Comparison of ENCODE assay signal across 7 mouse cellular contexts in the genomic region with DNA sequence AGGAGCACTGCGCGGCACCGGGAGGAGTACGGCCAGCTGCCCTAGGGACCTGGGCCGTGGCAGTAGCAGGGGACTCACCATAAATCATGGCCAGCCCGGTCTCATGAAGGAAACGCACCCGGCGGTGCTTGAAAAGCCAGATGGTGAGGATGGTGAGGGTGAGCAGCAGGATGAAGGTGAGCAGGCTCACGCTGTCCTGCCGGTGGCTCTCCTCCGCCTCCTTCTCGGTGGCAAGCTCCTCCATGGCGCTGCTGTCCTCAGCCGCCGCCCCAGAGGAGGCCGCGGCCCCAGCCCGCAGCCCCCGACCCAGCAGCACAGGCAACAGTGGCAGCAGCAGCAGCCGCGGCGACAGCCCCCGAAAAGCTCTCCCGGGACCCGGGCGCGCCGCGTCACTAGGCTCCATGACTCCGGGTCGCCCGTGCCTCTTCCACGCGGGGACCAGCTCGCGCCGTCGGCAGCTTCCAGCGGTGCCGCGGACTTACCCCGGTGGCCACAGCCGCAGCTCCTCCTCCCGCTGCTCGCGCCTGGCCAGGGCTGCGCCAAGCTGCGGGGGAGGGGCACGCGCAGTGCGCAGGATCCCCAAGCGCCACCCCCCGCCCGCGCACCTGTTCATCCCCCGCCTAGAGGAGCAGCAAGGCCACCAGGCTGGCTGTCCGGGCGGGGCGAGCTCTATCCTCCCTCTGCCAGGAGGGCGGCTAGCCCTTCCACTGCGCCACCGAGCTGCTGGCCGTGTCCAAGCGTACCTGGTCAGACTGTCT. TPM values are rescaled to one million over a fixed set of nuclear protein-coding genes. Genes with fewer than 3 reads are reported as not detected.
A peak's percentile ranks its signal among the peaks of the same experiment; 100 is the strongest.
DNase-seq lines count a peak whose midpoint lies in the region; ATAC-seq and TF ChIP-seq lines count a peak whose summit lies in the region.

TSS of gene Slc9a7 (minus strand) at position 526 of the 758 bp plus-strand sequence.

- H3K4me3 ChIP-seq in bone marrow macrophage, adult 2 months (ENCODE audit: insufficient read depth, low read length), result peak within 1 kb of the TSS; percentile 86
- H3K4me3 ChIP-seq in forebrain, embryonic 10.5 days, result peak within 1 kb of the TSS; percentile 67
- H3K4me3 ChIP-seq in heart, embryonic 13.5 days, result peak within 1 kb of the TSS; percentile 69
- H3K4me3 ChIP-seq in kidney, postnatal 0 days (replicated peaks; ENCODE audit: low read depth, low read length), result peak within 1 kb of the TSS; percentile 49
- H3K4me3 ChIP-seq in liver, embryonic 11.5 days (ENCODE audit: low read depth, low read length), result peak within 1 kb of the TSS; percentile 53
- H3K4me3 ChIP-seq in myocyte, result no peak within 1 kb of the TSS

- H3K79me2 ChIP-seq in myocyte (ENCODE audit: control insufficient read depth, insufficient read depth), result no peaks in the 10 kb centered on the region

- TF ChIP-seq POLR2A in bone marrow macrophage, adult 2 months (IDR thresholded peaks at IDR 0.05; ENCODE audit: borderline replicate concordance, low read depth, low read length), result no peak
- TF ChIP-seq POLR2A in myocyte (IDR thresholded peaks at IDR 0.05; ENCODE audit: insufficient read length, low read depth), result no peak

- peaks cover 32% of the 10 kb centered on the region for H3K27me3 ChIP-seq in forebrain, embryonic 10.5 days (ENCODE audit: poor library complexity, severe bottlenecking)
- 0 out of 2 replicates have a peak, but pooled peaks cover 7% of the 10 kb centered on the region for H3K27me3 ChIP-seq in heart, embryonic 13.5 days (replicated peaks)
- no peaks in the 10 kb centered on the region for H3K27me3 ChIP-seq in kidney, postnatal 0 days (ENCODE audit: insufficient read depth, low read length)
- H3K27me3 ChIP-seq in liver, embryonic 11.5 days (replicated peaks; ENCODE audit: control insufficient read depth, insufficient read depth, low read length), result peaks cover 16% of the 10 kb centered on the region
- H3K27me3 ChIP-seq in myocyte (ENCODE audit: control insufficient read depth, insufficient read depth, insufficient read length), result peaks cover 8% of the 10 kb centered on the region

- H3K9ac ChIP-seq in heart, embryonic 13.5 days, result peak within 1 kb of the TSS; percentile 82
- peak within 1 kb of the TSS; percentile 37; the same call in 1 of the 2 replicates for H3K9ac ChIP-seq in kidney, postnatal 0 days (ENCODE audit: low read depth, low read length)
- no peak within 1 kb of the TSS for H3K9ac ChIP-seq in liver, embryonic 11.5 days (ENCODE audit: low read depth, low read length)

- 17% methylated on average over 56 of the region's 65 CpGs for WGBS in forebrain, embryonic 10.5 days
- WGBS in heart, embryonic 13.5 days, result 6% methylated on average over 45 of the region's 65 CpGs
- 19% methylated on average over 44 of the region's 65 CpGs for WGBS in kidney, postnatal 0 days
- WGBS in liver, embryonic 11.5 days, result 11% methylated on average over 57 of the region's 65 CpGs

- no peaks in the 10 kb centered on the region for H3K9me3 ChIP-seq in forebrain, embryonic 10.5 days
- H3K9me3 ChIP-seq in heart, embryonic 13.5 days, result no peaks in the 10 kb centered on the region
- H3K9me3 ChIP-seq in kidney, postnatal 0 days (replicated peaks; ENCODE audit: low read length), result no peaks in the 10 kb centered on the region
- H3K9me3 ChIP-seq in liver, embryonic 11.5 days (ENCODE audit: control insufficient read depth, low read length), result no peaks in the 10 kb centered on the region

- H3K36me3 ChIP-seq in forebrain, embryonic 10.5 days (replicated peaks), result no peaks in the 10 kb centered on the region
- H3K36me3 ChIP-seq in heart, embryonic 13.5 days, result no peaks in the 10 kb centered on the region
- no peaks in the 10 kb centered on the region for H3K36me3 ChIP-seq in kidney, postnatal 0 days (ENCODE audit: insufficient read depth, low read length)
- H3K36me3 ChIP-seq in liver, embryonic 11.5 days (ENCODE audit: control insufficient read depth, insufficient read depth, low read length), result no peaks in the 10 kb centered on the region
- H3K36me3 ChIP-seq in myocyte (ENCODE audit: control insufficient read depth, insufficient read depth), result no peaks in the 10 kb centered on the region

- DNase-seq in forebrain, embryonic 10.5 days (ENCODE audit: extremely low spot score, low spot score), result peak; percentile 21
- DNase-seq in kidney, postnatal 0 days (ENCODE audit: low spot score), result peak; percentile 32
- peak; percentile 41 for DNase-seq in liver, embryonic 11.5 days (ENCODE audit: low spot score)
- peak; percentile 81 to 83 for DNase-seq in spleen, postnatal 36 days (ENCODE audit: low spot score in 2 of 2)

- no peak within 1 kb of the TSS for H3ac ChIP-seq in myocyte (ENCODE audit: control insufficient read depth, insufficient read length)

- peak within 1 kb of the TSS; percentile 70 for H3K4me2 ChIP-seq in heart, embryonic 13.5 days
- peak within 1 kb of the TSS; percentile 81 for H3K4me2 ChIP-seq in kidney, postnatal 0 days (ENCODE audit: low read length)
- H3K4me2 ChIP-seq in liver, embryonic 11.5 days, result peak within 1 kb of the TSS; percentile 76
- H3K4me2 ChIP-seq in myocyte (ENCODE audit: low read depth), result peak within 1 kb of the TSS; percentile 30

- peaks cover 8% of the 10 kb centered on the region for H3K4me1 ChIP-seq in bone marrow macrophage, adult 2 months (ENCODE audit: control insufficient read depth, insufficient read depth, low read length)
- H3K4me1 ChIP-seq in forebrain, embryonic 10.5 days, result no peaks in the 10 kb centered on the region
- H3K4me1 ChIP-seq in heart, embryonic 13.5 days, result no peaks in the 10 kb centered on the region
- H3K4me1 ChIP-seq in kidney, postnatal 0 days (replicated peaks; ENCODE audit: insufficient read depth, low read length), result no peaks in the 10 kb centered on the region
- H3K4me1 ChIP-seq in liver, embryonic 11.5 days (replicated peaks; ENCODE audit: control insufficient read depth, insufficient read depth, low read length), result no peaks in the 10 kb centered on the region

- no peak for TF ChIP-seq CTCF in bone marrow macrophage, adult 2 months (IDR thresholded peaks at IDR 0.05; ENCODE audit: low read depth, low read length)
- TF ChIP-seq CTCF in kidney, postnatal 0 days (IDR thresholded peaks at IDR 0.05; ENCODE audit: low read depth), result no peak

- peak within 1 kb of the TSS; percentile 3; the same call in 1 of the 2 replicates for H3K27ac ChIP-seq in bone marrow macrophage, adult 2 months (ENCODE audit: insufficient read depth, low read depth, low read length)
- peak within 1 kb of the TSS; percentile 66 for H3K27ac ChIP-seq in forebrain, embryonic 10.5 days
- H3K27ac ChIP-seq in heart, embryonic 13.5 days (replicated peaks), result 0 out of 2 replicates have a peak within 1 kb of the TSS, but pooled peaks have one; percentile 32
- no peak within 1 kb of the TSS for H3K27ac ChIP-seq in kidney, postnatal 0 days
- H3K27ac ChIP-seq in liver, embryonic 11.5 days (ENCODE audit: low read depth, low read length), result no peak within 1 kb of the TSS

- peak; percentile 68; the same call in 1 of the 2 replicates for ATAC-seq in heart, embryonic 13.5 days (ENCODE audit: extremely low read depth, insufficient number of reproducible peaks, low FRiP score, low TSS enrichment)
- ATAC-seq in kidney, postnatal 0 days (replicated peaks; ENCODE audit: low FRiP score, low read depth), result peak; percentile 90
- ATAC-seq in liver, embryonic 11.5 days (replicated peaks; ENCODE audit: low FRiP score), result peak; percentile 66; the same call in 1 of the 2 replicates

TF ChIP-seq in myocyte, 11 proteins besides CTCF, POLR2A, EP300 and RAD21:
- TF ChIP-seq USF1 (IDR thresholded peaks at IDR 0.05; ENCODE audit: low read depth), result no peak
- TF ChIP-seq E2F4 (IDR thresholded peaks at IDR 0.05; ENCODE audit: insufficient read depth), result no peak
- TF ChIP-seq POLR2AphosphoS2 (IDR thresholded peaks at IDR 0.05; ENCODE audit: insufficient read length, low read depth), result no peak
- TF ChIP-seq TCF12 (IDR thresholded peaks at IDR 0.05; ENCODE audit: insufficient read depth, poor library complexity, severe bottlenecking), result no peak
- no peak for TF ChIP-seq CEBPB (IDR thresholded peaks at IDR 0.05; ENCODE audit: insufficient read depth, poor library complexity, severe bottlenecking)
- no peak for TF ChIP-seq MAX (IDR thresholded peaks at IDR 0.05; ENCODE audit: low read depth)
- TF ChIP-seq SRF (IDR thresholded peaks at IDR 0.05; ENCODE audit: control insufficient read depth, insufficient read length, low read depth), result no peak
- peak in 2 of 3 experiments; percentile 20 to 71 for TF ChIP-seq MYOD1 (IDR thresholded peaks at IDR 0.05; ENCODE audit: control insufficient read depth in 1 of 3, insufficient read length in 2 of 3, low read depth in 2 of 3)
- TF ChIP-seq MYOG (IDR thresholded peaks at IDR 0.05; ENCODE audit: control insufficient read depth in 1 of 3, insufficient read depth in 1 of 3, insufficient read length in 2 of 3, low read depth in 2 of 3), result peak in 2 of 3 experiments; percentile 46 to 67
- no peak for TF ChIP-seq TCF3 (IDR thresholded peaks at IDR 0.05; ENCODE audit: insufficient read length, low read depth)
- no peak for TF ChIP-seq REST (IDR thresholded peaks at IDR 0.05; ENCODE audit: insufficient read depth, insufficient read length)

RNA-seq across cellular contexts. Expression of gene Slc9a7, which starts in this region (rescaled TPM):
- 11.8 and 14.4 TPM in 2 replicates for polyA plus RNA-seq in bone marrow macrophage, adult 2 months (2012; ENCODE audit: insufficient read depth, insufficient read length, missing spikeins)
- 0.49 and 0.93 TPM in 2 replicates for polyA plus RNA-seq in forebrain, embryonic 10.5 days (2016; fragmentation: Nextera tagmentation; extraction: Ambion mirVana)
- 4.3 and 4.9 TPM in 2 replicates for polyA plus RNA-seq in heart, embryonic 13.5 days (2015; fragmentation: Nextera tagmentation; extraction: Ambion mirVana)
- 1.1 and 1.2 TPM in 2 replicates for polyA plus RNA-seq in kidney, postnatal 0 days (2015; fragmentation: Nextera tagmentation; extraction: Ambion mirVana)
- 0.35 and 0.48 TPM in 2 replicates for polyA plus RNA-seq in liver, embryonic 11.5 days (2014; fragmentation: Nextera tagmentation; extraction: Ambion mirVana)
- 0.13 TPM for polyA plus RNA-seq in myocyte (2012; fragmentation: generic; extraction: Trizol)

Comparison
In these comparisons a context has a peak if more than half of its experiments do, and no peak if none do; other contexts are left out.
1. Peak in DNase-seq, H3K4me3 ChIP-seq and H3K27ac ChIP-seq in forebrain, embryonic 10.5 days; RNA of the gene not detected or under 1 TPM.
2. Peak in DNase-seq, ATAC-seq, H3K4me3 ChIP-seq and H3K4me2 ChIP-seq in liver, embryonic 11.5 days; RNA of the gene not detected or under 1 TPM.
3. H3K27ac ChIP-seq: peak in bone marrow macrophage, adult 2 months (single experiment) and heart, embryonic 13.5 days (single experiment); none in kidney, postnatal 0 days (single experiment) and liver, embryonic 11.5 days (single experiment).
4. DNase-seq: peak in every context shown above with its lines; median percentile 82 in spleen, postnatal 36 days; 41 in liver, embryonic 11.5 days; 32 in kidney, postnatal 0 days; 21 in forebrain, embryonic 10.5 days.
5. H3K4me2 ChIP-seq: peak in every context shown above with its lines; median percentile 81 in kidney, postnatal 0 days; 76 in liver, embryonic 11.5 days; 70 in heart, embryonic 13.5 days; 30 in myocyte.
6. Peak in every context shown above with its lines, with median percentiles within 50 percentile points of each other: ATAC-seq.